Mouse (Mus musculus): ENCODE measurements around the gene Atp6v0e2. TPM values are rescaled to one million over a fixed set of nuclear protein-coding genes. Genes with fewer than 3 reads are reported as not detected.

Gene Atp6v0e2
- polyA plus RNA-seq, 1 experiment from 2014 or later: 349 TPM

DNA sequence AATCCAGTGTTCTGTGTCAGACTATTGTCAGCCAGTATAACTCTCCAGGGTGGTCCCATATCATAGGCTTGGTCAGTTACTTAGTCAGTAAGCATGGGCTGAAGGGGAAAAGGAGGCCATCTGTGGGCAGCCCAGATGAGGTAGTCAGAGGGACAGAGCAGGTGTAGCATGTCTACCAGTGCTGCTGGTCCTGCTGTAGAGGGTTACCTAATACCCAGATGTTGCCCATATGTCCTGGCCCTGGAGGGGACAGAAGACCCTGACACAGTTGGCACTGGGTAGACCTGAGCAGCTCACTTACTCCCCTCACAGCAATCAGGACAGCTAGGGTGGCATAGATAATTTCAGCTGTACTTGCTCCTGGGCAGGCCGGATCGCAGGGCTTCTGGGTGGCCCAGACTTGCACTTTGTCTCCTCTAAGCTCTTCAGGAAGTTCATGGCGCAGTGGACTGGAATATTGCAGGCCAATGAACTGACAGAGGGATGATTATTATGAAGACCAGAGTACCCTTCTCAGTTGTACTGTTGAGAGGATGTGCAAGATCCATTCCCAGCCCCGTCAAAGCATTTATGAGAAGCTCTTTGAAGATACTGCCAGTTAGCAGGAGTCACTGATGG is 28.4 kb downstream of the Atp6v0e2 start:
- ATAC-seq (ENCODE audit: low FRiP score): no peak
- Histone ChIP-seq H3K9ac (replicated peaks) (no peak overlapping the region), H3K4me2 (no peak overlapping the region), H3K36me3 (peaks cover 21% of the 10 kb centered on the region), H3K4me3 (replicated peaks) (no peak overlapping the region), H3K9me3 (replicated peaks) (no peaks in the 10 kb centered on the region), H3K4me1 (peaks cover 3% of the 10 kb centered on the region; the same call in 1 of the 2 replicates), H3K27me3 (replicated peaks) (no peaks in the 10 kb centered on the region), H3K27ac (replicated peaks) (no peak overlapping the region)
- WGBS: 89% methylated on average over 4 of the region's 4 CpGs

- WGBS: 45% methylated on average over 5 of the region's 5 CpGs
- H3K27me3 ChIP-seq (replicated peaks): no peaks in the 10 kb centered on the region
- peaks cover 18% of the 10 kb centered on the region for H3K36me3 ChIP-seq
- ATAC-seq (ENCODE audit: low FRiP score): no peak
- no peak overlapping the region for H3K4me2 ChIP-seq
- no peaks in the 10 kb centered on the region for H3K9me3 ChIP-seq (replicated peaks)
- H3K4me3 ChIP-seq (replicated peaks): no peak overlapping the region
- no peak overlapping the region for H3K9ac ChIP-seq (replicated peaks)
- H3K27ac ChIP-seq (replicated peaks): no peak overlapping the region
- H3K4me1 ChIP-seq: peaks cover 3% of the 10 kb centered on the region; the same call in 1 of the 2 replicates
Observed at GRCm38 (mm10) chr6:48566312-48566711, 28.9 kb downstream of the Atp6v0e2 start.

GRCm38 (mm10) chr6:48568036-48568984 is 30.9 kb downstream of the Atp6v0e2 start:
- peaks cover 16% of the 10 kb centered on the region for H3K36me3 ChIP-seq

DNA sequence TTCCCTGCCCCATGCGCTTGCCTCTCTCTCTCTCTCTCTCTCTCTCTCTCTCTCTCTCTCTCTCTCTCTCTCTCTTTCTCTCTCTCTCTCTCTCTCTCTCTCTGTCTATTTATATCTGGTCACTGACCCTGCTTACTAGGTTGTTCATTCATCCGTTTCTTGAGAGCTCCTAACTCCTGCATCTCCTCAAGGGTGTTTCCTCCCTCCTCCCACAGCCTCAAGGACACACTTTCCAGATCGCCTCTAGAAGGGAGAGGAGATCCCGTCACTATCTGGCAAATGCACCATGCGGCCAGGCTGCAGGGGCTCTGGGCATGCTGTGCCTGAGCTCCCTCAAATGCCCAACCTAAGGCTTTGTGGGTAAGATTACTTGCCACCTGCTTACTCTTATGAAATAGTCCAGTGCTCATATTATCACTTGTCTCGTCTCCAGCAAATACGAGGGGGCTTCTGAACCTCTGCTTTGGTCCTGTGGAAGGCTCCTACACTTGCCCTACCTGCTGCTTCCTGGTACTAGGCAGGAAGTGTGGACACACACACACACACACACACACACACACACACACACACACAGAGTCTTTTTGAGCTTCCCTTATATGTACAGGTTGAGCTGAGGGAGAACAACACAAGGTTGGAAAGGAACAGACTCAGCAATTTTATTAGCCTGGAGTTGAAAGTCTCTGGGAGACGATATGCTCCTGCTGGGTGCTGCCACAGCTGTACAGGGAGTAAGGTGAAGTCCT is 31.8 kb downstream of the Atp6v0e2 start:
- peaks cover 9% of the 10 kb centered on the region for H3K36me3 ChIP-seq
- no peak overlapping the region for H3K4me2 ChIP-seq
- H3K9ac ChIP-seq (replicated peaks): no peak overlapping the region
- no peaks in the 10 kb centered on the region for H3K9me3 ChIP-seq (replicated peaks)
- H3K4me1 ChIP-seq: peaks cover 3% of the 10 kb centered on the region; the same call in 1 of the 2 replicates
- no peak overlapping the region for H3K27ac ChIP-seq (replicated peaks)
- no peaks in the 10 kb centered on the region for H3K27me3 ChIP-seq (replicated peaks)
- WGBS: 91% methylated on average over 8 of the region's 8 CpGs
- H3K4me3 ChIP-seq (replicated peaks): no peak overlapping the region
- ATAC-seq (ENCODE audit: low FRiP score): no peak

More at GRCm38 (mm10) chr6:48568036-48568984, 30.9 kb downstream of the Atp6v0e2 start:
- Histone ChIP-seq H3K4me1 (peaks cover 3% of the 10 kb centered on the region; the same call in 1 of the 2 replicates), H3K9me3 (replicated peaks) (no peaks in the 10 kb centered on the region), H3K27ac (replicated peaks) (no peak overlapping the region), H3K9ac (replicated peaks) (no peak overlapping the region), H3K27me3 (replicated peaks) (no peaks in the 10 kb centered on the region), H3K4me2 (no peak overlapping the region), H3K4me3 (replicated peaks) (no peak overlapping the region)
- WGBS: 81% methylated on average over 21 of the region's 21 CpGs
- no peak for ATAC-seq (ENCODE audit: low FRiP score)

- Histone ChIP-seq H3K27ac (replicated peaks) (no peak overlapping the region), H3K4me2 (no peak overlapping the region), H3K27me3 (replicated peaks) (no peaks in the 10 kb centered on the region), H3K4me1 (peaks cover 3% of the 10 kb centered on the region; the same call in 1 of the 2 replicates), H3K9me3 (replicated peaks) (no peaks in the 10 kb centered on the region), H3K4me3 (replicated peaks) (no peak overlapping the region), H3K36me3 (no peaks in the 10 kb centered on the region), H3K9ac (replicated peaks) (no peak overlapping the region)
- 88% methylated on average over 5 of the region's 5 CpGs for WGBS
- no peak for ATAC-seq (ENCODE audit: low FRiP score)
Observed at GRCm38 (mm10) chr6:48572014-48572413, 34.6 kb downstream of the Atp6v0e2 start.

- peaks cover 3% of the 10 kb centered on the region; the same call in 1 of the 2 replicates for H3K4me1 ChIP-seq
- H3K27me3 ChIP-seq (replicated peaks): no peaks in the 10 kb centered on the region
- 44% methylated on average over 6 of the region's 6 CpGs for WGBS
- H3K4me2 ChIP-seq: no peak within 1 kb of the TSS
- no peaks in the 10 kb centered on the region for H3K36me3 ChIP-seq
- no peak within 1 kb of the TSS for H3K9ac ChIP-seq (replicated peaks)
- no peak within 1 kb of the TSS for H3K4me3 ChIP-seq (replicated peaks)
- H3K9me3 ChIP-seq (replicated peaks): no peaks in the 10 kb centered on the region
- H3K27ac ChIP-seq (replicated peaks): no peak within 1 kb of the TSS
- no peak for ATAC-seq (ENCODE audit: low FRiP score)
Observed at GRCm38 (mm10) chr6:48572572-48573061, 35.2 kb downstream of the Atp6v0e2 start, which contains the start of gene Rarres2. Gene Rarres2 (minus strand): TSS chr6:48572789.

DNA sequence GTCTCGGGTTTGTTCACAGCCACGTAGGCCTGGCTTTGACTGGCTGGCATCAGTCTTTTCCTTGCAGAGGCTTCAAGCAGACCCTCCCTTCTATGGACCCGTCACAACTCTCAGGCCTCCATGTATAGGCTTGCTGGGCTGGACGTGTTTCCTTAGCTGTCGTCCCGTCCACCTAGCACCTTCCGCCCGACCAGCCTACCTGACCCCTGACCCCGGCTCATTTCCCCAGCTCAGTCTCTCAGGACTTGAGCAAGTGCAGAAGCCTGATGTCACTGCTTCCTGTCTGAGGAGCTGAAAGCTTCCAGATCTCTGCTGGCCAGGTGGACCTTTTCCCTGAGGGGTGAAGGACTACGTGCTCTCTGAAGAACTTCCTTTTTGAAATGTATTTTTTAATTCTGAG is 35.9 kb downstream of the Atp6v0e2 start:
- no peaks in the 10 kb centered on the region for H3K9me3 ChIP-seq (replicated peaks)
- H3K4me1 ChIP-seq: peaks cover 3% of the 10 kb centered on the region; the same call in 1 of the 2 replicates
- H3K36me3 ChIP-seq: no peaks in the 10 kb centered on the region
- no peak overlapping the region for H3K4me3 ChIP-seq (replicated peaks)
- H3K9ac ChIP-seq (replicated peaks): no peak overlapping the region
- H3K27me3 ChIP-seq (replicated peaks): no peaks in the 10 kb centered on the region
- no peak overlapping the region for H3K27ac ChIP-seq (replicated peaks)
- ATAC-seq (ENCODE audit: low FRiP score): no peak
- H3K4me2 ChIP-seq: no peak overlapping the region
- WGBS: 77% methylated on average over 10 of the region's 10 CpGs

- Histone ChIP-seq H3K27me3 (replicated peaks) (no peaks in the 10 kb centered on the region), H3K36me3 (no peaks in the 10 kb centered on the region), H3K9ac (replicated peaks) (no peak overlapping the region), H3K4me2 (no peak overlapping the region), H3K27ac (replicated peaks) (no peak overlapping the region), H3K4me1 (no peaks in the 10 kb centered on the region), H3K4me3 (replicated peaks) (no peak overlapping the region), H3K9me3 (replicated peaks) (no peaks in the 10 kb centered on the region)
- WGBS: 88% methylated on average over 3 of the region's 3 CpGs
- no peak for ATAC-seq (ENCODE audit: low FRiP score)
Observed at GRCm38 (mm10) chr6:48573981-48574380, 36.6 kb downstream of the Atp6v0e2 start.

DNA sequence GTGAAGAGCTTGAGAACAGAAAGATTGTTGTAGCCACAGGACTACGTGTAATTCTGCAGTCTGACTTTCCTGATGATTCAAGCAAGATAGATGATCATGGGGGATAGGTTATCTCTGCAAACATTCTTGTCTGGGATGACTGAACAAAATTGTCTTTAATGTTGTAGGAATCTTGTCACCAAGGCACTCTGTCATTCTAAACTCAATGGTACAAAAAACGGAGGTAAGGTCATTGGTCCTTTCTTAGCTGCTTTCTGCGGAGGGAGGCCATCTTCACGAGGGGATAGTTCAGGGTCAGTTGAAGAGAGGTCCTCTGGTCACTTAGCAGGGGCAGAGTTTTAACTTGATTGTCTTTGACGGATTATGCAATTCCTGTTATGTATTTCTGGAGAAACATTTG is 41.3 kb downstream of the Atp6v0e2 start:
- Histone ChIP-seq H3K27me3 (replicated peaks) (no peaks in the 10 kb centered on the region), H3K27ac (replicated peaks) (no peak overlapping the region), H3K9me3 (replicated peaks) (no peaks in the 10 kb centered on the region), H3K4me2 (no peak overlapping the region), H3K4me1 (no peaks in the 10 kb centered on the region), H3K4me3 (replicated peaks) (no peak overlapping the region), H3K36me3 (no peaks in the 10 kb centered on the region), H3K9ac (replicated peaks) (no peak overlapping the region)
- ATAC-seq (ENCODE audit: low FRiP score): no peak
- 72% methylated on average over 5 of the region's 5 CpGs for WGBS

DNA sequence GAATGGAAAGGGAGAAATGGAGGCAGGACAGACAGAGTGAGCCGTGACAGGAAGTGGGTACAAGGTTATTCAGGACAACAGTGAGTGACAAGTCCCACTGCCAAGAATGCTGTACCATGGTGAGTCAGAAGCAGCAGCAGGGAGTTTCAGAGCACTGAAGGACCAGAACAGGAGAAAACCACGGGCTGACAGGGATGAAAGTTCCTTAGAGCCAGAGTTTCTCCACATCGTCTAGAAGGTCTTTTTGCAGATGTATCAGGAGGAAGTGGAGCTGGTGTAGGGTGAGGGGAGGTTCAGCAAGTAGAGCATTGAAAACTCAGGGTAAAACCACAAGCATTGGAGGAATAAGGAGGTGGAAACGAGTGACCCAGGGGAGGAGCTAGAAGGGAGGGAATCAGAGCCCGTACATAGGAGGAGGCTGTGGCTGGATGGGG is 41.8 kb downstream of the Atp6v0e2 start:
- no peak for ATAC-seq (ENCODE audit: low FRiP score)
- no peak overlapping the region for H3K4me2 ChIP-seq
- no peak overlapping the region for H3K9ac ChIP-seq (replicated peaks)
- H3K4me3 ChIP-seq (replicated peaks): no peak overlapping the region
- H3K27me3 ChIP-seq (replicated peaks): no peaks in the 10 kb centered on the region
- H3K4me1 ChIP-seq: no peaks in the 10 kb centered on the region
- H3K9me3 ChIP-seq (replicated peaks): no peaks in the 10 kb centered on the region
- WGBS: 54% methylated on average over 5 of the region's 5 CpGs
- no peaks in the 10 kb centered on the region for H3K36me3 ChIP-seq
- no peak overlapping the region; the same call in 1 of the 2 replicates for H3K27ac ChIP-seq (replicated peaks)

GRCm38 (mm10) chr6:48581257-48581656 is 43.8 kb downstream of the Atp6v0e2 start:
- no peak for ATAC-seq (ENCODE audit: low FRiP score)
- 43% methylated on average over 3 of the region's 3 CpGs for WGBS
- Histone ChIP-seq H3K27ac (replicated peaks) (no peak overlapping the region), H3K36me3 (no peaks in the 10 kb centered on the region), H3K9me3 (replicated peaks) (no peaks in the 10 kb centered on the region), H3K27me3 (replicated peaks) (no peaks in the 10 kb centered on the region), H3K4me2 (no peak overlapping the region), H3K4me1 (no peaks in the 10 kb centered on the region), H3K4me3 (replicated peaks) (no peak overlapping the region), H3K9ac (replicated peaks) (no peak overlapping the region)
